Comparison of ENCODE assay signal across 8 mouse cellular contexts in genomic region chr5:72269652-72270051, GRCm38 (mm10).
A peak's percentile ranks its signal among the peaks of the same experiment; 100 is the strongest.
DNase-seq lines count a peak whose midpoint lies in the region; ATAC-seq and TF ChIP-seq lines count a peak whose summit lies in the region.

No protein-coding gene starts in this region.

- DNase-seq in forebrain, postnatal 0 days: peak; percentile 82
- no peak for DNase-seq in forebrain, embryonic 11.5 days (ENCODE audit: low spot score)
- no peak for DNase-seq in liver, embryonic 14.5 days (ENCODE audit: low read depth in 3 of 3, low spot score in 3 of 3)
- DNase-seq in R1 (ENCODE audit: low read depth, low spot score): peak; percentile 27
- peak; percentile 19 to 26 for DNase-seq in layer of hippocampus, postnatal 10 days (ENCODE audit: low spot score in 2 of 2)
- DNase-seq in stomach, postnatal 0 days (ENCODE audit: low spot score): no peak
- DNase-seq in thymus, adult 18-20 months: no peak

- no peak overlapping the region for H3K4me3 ChIP-seq in forebrain, postnatal 0 days (ENCODE audit: low read depth, low read length)
- no peak overlapping the region for H3K4me3 ChIP-seq in forebrain, embryonic 11.5 days (ENCODE audit: low read depth, low read length)
- no peak overlapping the region for H3K4me3 ChIP-seq in liver, embryonic 14.5 days (ENCODE audit: insufficient read depth in 1 of 2, low read depth in 2 of 2, low read length in 2 of 2)
- no peak overlapping the region for H3K4me3 ChIP-seq in liver, embryonic 12.5 days
- no peak overlapping the region for H3K4me3 ChIP-seq in stomach, postnatal 0 days (ENCODE audit: low read depth, low read length)

- WGBS in forebrain, postnatal 0 days: 60% methylated on average over 8 of the region's 8 CpGs
- WGBS in forebrain, embryonic 11.5 days: 52% methylated on average over 8 of the region's 8 CpGs
- 59% methylated on average over 8 of the region's 8 CpGs for WGBS in liver, embryonic 14.5 days (ENCODE audit: insufficient replicate concordance)
- WGBS in liver, embryonic 12.5 days (ENCODE audit: insufficient replicate concordance): 51% methylated on average over 8 of the region's 8 CpGs
- WGBS in stomach, postnatal 0 days: 49% methylated on average over 8 of the region's 8 CpGs

- H3K4me2 ChIP-seq in forebrain, postnatal 0 days (ENCODE audit: low read depth): no peak overlapping the region
- H3K4me2 ChIP-seq in forebrain, embryonic 11.5 days (ENCODE audit: low read depth, low read length, severe bottlenecking): no peak overlapping the region
- H3K4me2 ChIP-seq in liver, embryonic 14.5 days (ENCODE audit: low read depth): no peak overlapping the region
- no peak overlapping the region for H3K4me2 ChIP-seq in liver, embryonic 12.5 days
- H3K4me2 ChIP-seq in stomach, postnatal 0 days (replicated peaks; ENCODE audit: low read depth): no peak overlapping the region

- H3K27ac ChIP-seq in forebrain, postnatal 0 days (ENCODE audit: low read depth, low read length): no peak overlapping the region
- H3K27ac ChIP-seq in forebrain, embryonic 11.5 days (ENCODE audit: low read depth, low read length): no peak overlapping the region
- H3K27ac ChIP-seq in liver, embryonic 14.5 days: no peak overlapping the region
- H3K27ac ChIP-seq in liver, embryonic 12.5 days: no peak overlapping the region
- no peak overlapping the region for H3K27ac ChIP-seq in stomach, postnatal 0 days (replicated peaks)

- no peaks in the 10 kb centered on the region for H3K36me3 ChIP-seq in forebrain, postnatal 0 days (ENCODE audit: insufficient read depth)
- no peaks in the 10 kb centered on the region for H3K36me3 ChIP-seq in forebrain, embryonic 11.5 days (ENCODE audit: control insufficient read depth, insufficient read depth, low read length)
- no peaks in the 10 kb centered on the region; the same call in 1 of the 2 replicates for H3K36me3 ChIP-seq in liver, embryonic 14.5 days (replicated peaks; ENCODE audit: control insufficient read depth, insufficient read depth, low read depth)
- H3K36me3 ChIP-seq in liver, embryonic 12.5 days: peaks cover 27% of the 10 kb centered on the region
- no peaks in the 10 kb centered on the region for H3K36me3 ChIP-seq in stomach, postnatal 0 days (ENCODE audit: control insufficient read depth, insufficient read depth, low read length)

- peak; percentile 78 for TF ChIP-seq CTCF in forebrain, postnatal 0 days (IDR thresholded peaks at IDR 0.05; ENCODE audit: low read depth)
- peak; percentile 74 for TF ChIP-seq CTCF in liver, embryonic 14.5 days (IDR thresholded peaks at IDR 0.05; ENCODE audit: low read depth)
- peak; percentile 85 for TF ChIP-seq CTCF in stomach, postnatal 0 days (IDR thresholded peaks at IDR 0.05; ENCODE audit: low read depth)

- H3K9ac ChIP-seq in forebrain, postnatal 0 days: no peak overlapping the region
- no peak overlapping the region for H3K9ac ChIP-seq in forebrain, embryonic 11.5 days (ENCODE audit: low read length)
- no peak overlapping the region for H3K9ac ChIP-seq in liver, embryonic 14.5 days (replicated peaks)
- H3K9ac ChIP-seq in liver, embryonic 12.5 days: no peak overlapping the region
- H3K9ac ChIP-seq in stomach, postnatal 0 days (ENCODE audit: low read length): no peak overlapping the region

- TF ChIP-seq EP300 in liver, embryonic 14.5 days (IDR thresholded peaks at IDR 0.05; ENCODE audit: low read depth): no peak
- no peak for TF ChIP-seq EP300 in stomach, postnatal 0 days (optimal IDR thresholded peaks at IDR 0.05)

- no peaks in the 10 kb centered on the region for H3K27me3 ChIP-seq in forebrain, postnatal 0 days (ENCODE audit: insufficient read depth, low read length)
- no peaks in the 10 kb centered on the region for H3K27me3 ChIP-seq in forebrain, embryonic 11.5 days (ENCODE audit: control insufficient read depth, insufficient read depth, low read length)
- H3K27me3 ChIP-seq in liver, embryonic 14.5 days (ENCODE audit: control insufficient read depth, insufficient read depth, low read length): no peaks in the 10 kb centered on the region
- no peaks in the 10 kb centered on the region for H3K27me3 ChIP-seq in liver, embryonic 12.5 days (replicated peaks)
- H3K27me3 ChIP-seq in stomach, postnatal 0 days (ENCODE audit: control insufficient read depth, insufficient read depth, low read length): no peaks in the 10 kb centered on the region

- no peaks in the 10 kb centered on the region for H3K9me3 ChIP-seq in forebrain, postnatal 0 days (ENCODE audit: low read length)
- H3K9me3 ChIP-seq in forebrain, embryonic 11.5 days (ENCODE audit: control insufficient read depth, low read length): no peaks in the 10 kb centered on the region
- H3K9me3 ChIP-seq in liver, embryonic 14.5 days (ENCODE audit: control insufficient read depth, low read length): no peaks in the 10 kb centered on the region
- H3K9me3 ChIP-seq in liver, embryonic 12.5 days (replicated peaks): no peaks in the 10 kb centered on the region
- no peaks in the 10 kb centered on the region for H3K9me3 ChIP-seq in stomach, postnatal 0 days (ENCODE audit: control insufficient read depth, low read length)

- H3K4me1 ChIP-seq in forebrain, postnatal 0 days (ENCODE audit: insufficient read depth): no peaks in the 10 kb centered on the region
- no peaks in the 10 kb centered on the region for H3K4me1 ChIP-seq in forebrain, embryonic 11.5 days (replicated peaks; ENCODE audit: control insufficient read depth, insufficient read depth, low read length)
- H3K4me1 ChIP-seq in liver, embryonic 14.5 days (replicated peaks; ENCODE audit: control insufficient read depth in 2 of 2, insufficient read depth in 2 of 2, low read length in 1 of 2): no peaks in the 10 kb centered on the region; a peak in 1 of 4 replicates
- H3K4me1 ChIP-seq in liver, embryonic 12.5 days: peaks cover 10% of the 10 kb centered on the region; the same call in 1 of the 2 replicates
- H3K4me1 ChIP-seq in stomach, postnatal 0 days (replicated peaks; ENCODE audit: control insufficient read depth, insufficient read depth): no peaks in the 10 kb centered on the region

- ATAC-seq in forebrain, postnatal 0 days: peak; percentile 40; the same call in 1 of the 2 replicates
- ATAC-seq in forebrain, embryonic 11.5 days (replicated peaks; ENCODE audit: low FRiP score): no peak; the same call in none of the 2 replicates
- ATAC-seq in liver, embryonic 14.5 days (ENCODE audit: insufficient read depth): no peak
- no peak for ATAC-seq in liver, embryonic 12.5 days
- ATAC-seq in stomach, postnatal 0 days (ENCODE audit: low FRiP score, low TSS enrichment): no peak

Comparison
In these comparisons a context has a peak if more than half of its experiments do, and no peak if none do; other contexts are left out.
1. DNase-seq: peak in forebrain, postnatal 0 days (single experiment), R1 (single experiment) and layer of hippocampus, postnatal 10 days (2 of 2); none in forebrain, embryonic 11.5 days (single experiment), liver, embryonic 14.5 days (0 of 3), stomach, postnatal 0 days (single experiment) and thymus, adult 18-20 months (0 of 2).
2. Peak in every context shown above with its lines, with median percentiles within 50 percentile points of each other: CTCF ChIP-seq.